Mouse (Mus musculus): ENCODE measurements around the gene H2-T24.

H2-T24 gene

GRCm38 (mm10) chr17:36001121-36001897 lies 19.1 kb downstream of the H2-T24 start:
- CTCF ChIA-PET: interaction anchor here in 1 of 4 experiments (0.7 to 1.1 kb wide), 3 partner anchors 15 to 113 kb away, joined by 3 to 4 read pairs (median 4); no protein-coding TSS in a partner anchor
- POLR2A ChIA-PET: interaction anchor here in 3 of 4 experiments (0.6 to 5.1 kb wide), 7 partner anchors 15 to 501 kb away, joined by 3 to 29 read pairs (median 6); partner anchors contain the start of gene H2-T24 (in 2 of the 3)

GRCm38 (mm10) chr17:36000349-36000748 lies 20.0 kb downstream of the H2-T24 start:
- ChIA-PET POLR2A (interaction anchor here in 2 of 4 experiments (0.7 to 1.9 kb wide), 5 partner anchors 20 to 85 kb away, joined by 3 to 8 read pairs (median 3); partner anchors contain the start of gene H2-T24 (in 2 of the 2)), CTCF (interaction anchor here in 2 of 4 experiments (0.7 to 1.1 kb wide), 4 partner anchors 12 to 110 kb away, joined by 3 to 7 read pairs (median 4); no protein-coding TSS in a partner anchor)

GRCm38 (mm10) chr17:35999356-35999755 lies 21.0 kb downstream of the H2-T24 start:
- CTCF ChIA-PET: interaction anchor here in 2 of 4 experiments (0.6 to 4.1 kb wide), 2 partner anchors 61 to 278 kb away, joined by 5 to 43 read pairs; no protein-coding TSS in a partner anchor
- POLR2A ChIA-PET: interaction anchor here in 1 of 4 experiments (3.3 kb wide), 1 partner anchor 61 kb away, joined by 15 read pairs; no protein-coding TSS in a partner anchor

- POLR2A ChIA-PET: interaction anchor here in 1 of 4 experiments (3.3 kb wide), 1 partner anchor 60 kb away, joined by 15 read pairs; no protein-coding TSS in a partner anchor
- CTCF ChIA-PET: interaction anchor here in 2 of 4 experiments (0.6 to 4.1 kb wide), 3 partner anchors 62 to 278 kb away, joined by 5 to 43 read pairs (median 15); no protein-coding TSS in a partner anchor
Observed at GRCm38 (mm10) chr17:35998545-35999305, 21.6 kb downstream of the H2-T24 start.

- CTCF ChIA-PET: interaction anchor here (0.6 to 4.1 kb wide), 27 partner anchors 23 to 1003 kb away, joined by 3 to 43 read pairs (median 4); partner anchors contain the start of genes H2-T23 (in 1 of the 4), H2-T24 (in 1 of the 4), Ier3 (in 1 of the 4) and Zfp57 (in 1 of the 4)
- POLR2A ChIA-PET: interaction anchor here in 3 of 4 experiments (0.6 to 3.3 kb wide), 14 partner anchors 11 to 250 kb away, joined by 3 to 15 read pairs (median 4); partner anchors contain the start of gene H2-T24 (in 1 of the 3)
Observed at GRCm38 (mm10) chr17:35997713-35998510, 22.4 kb downstream of the H2-T24 start.

GRCm38 (mm10) chr17:35996949-35997348 lies 23.4 kb downstream of the H2-T24 start:
- CTCF ChIA-PET: interaction anchor here (0.5 to 4.1 kb wide), 55 partner anchors 8 to 1031 kb away, joined by 3 to 43 read pairs (median 4); partner anchors contain the start of genes H2-T24 (in 2 of the 4), H2-T23 (in 1 of the 4), Ier3 (in 1 of the 4) and Mrps18b (in 1 of the 4)

GRCm38 (mm10) chr17:35994879-35995240 lies 25.5 kb downstream of the H2-T24 start:
- ChIA-PET CTCF (interaction anchor here (0.6 to 4.6 kb wide), 21 partner anchors 8 to 362 kb away, joined by 3 to 67 read pairs (median 7); partner anchors contain the start of genes Dhx16 (in 1 of the 4), Flot1 (in 1 of the 4), Gnl1 (in 1 of the 4) and H2-T24 (in 1 of the 4)), POLR2A (interaction anchor here (0.8 to 5.3 kb wide), 26 partner anchors 9 to 273 kb away, joined by 3 to 60 read pairs (median 5); partner anchors contain the start of genes Gnl1 (in 2 of the 4), Prr3 (in 2 of the 4), Abcf1 (in 1 of the 4) and H2-T24 (in 1 of the 4))

More at GRCm38 (mm10) chr17:35996949-35997348, 23.4 kb downstream of the H2-T24 start:
- POLR2A ChIA-PET: interaction anchor here in 3 of 4 experiments (0.6 to 3.3 kb wide), 18 partner anchors 17 to 790 kb away, joined by 3 to 15 read pairs (median 4); partner anchors contain the start of genes Gnl1 (in 1 of the 3), H2-T24 (in 1 of the 3), Prr3 (in 1 of the 3) and Trim39 (in 1 of the 3)

GRCm38 (mm10) chr17:35994175-35994878 lies 26.0 kb downstream of the H2-T24 start:
- ChIA-PET POLR2A (interaction anchor here (0.6 to 5.3 kb wide), 60 partner anchors 8 to 410 kb away, joined by 3 to 60 read pairs (median 4); partner anchors contain the start of genes Gnl1 (in 3 of the 4), Prr3 (in 3 of the 4), Abcf1 (in 2 of the 4) and Ier3 (in 2 of the 4)), CTCF (interaction anchor here (0.6 to 4.6 kb wide), 88 partner anchors 8 to 410 kb away, joined by 3 to 67 read pairs (median 4); partner anchors contain the start of genes Gnl1 (in 3 of the 4), Prr3 (in 3 of the 4), Flot1 (in 2 of the 4) and H2-T24 (in 2 of the 4))

GRCm38 (mm10) chr17:35993675-35994074 lies 26.7 kb downstream of the H2-T24 start:
- POLR2A ChIA-PET: interaction anchor here (0.6 to 5.3 kb wide), 58 partner anchors 9 to 1010 kb away, joined by 3 to 60 read pairs (median 4); partner anchors contain the start of genes Gnl1 (in 3 of the 4), Prr3 (in 3 of the 4), Abcf1 (in 2 of the 4) and Ier3 (in 2 of the 4)
- CTCF ChIA-PET: interaction anchor here (0.6 to 4.6 kb wide), 85 partner anchors 8 to 409 kb away, joined by 3 to 67 read pairs (median 4); partner anchors contain the start of genes Gnl1 (in 3 of the 4), Prr3 (in 3 of the 4), H2-T24 (in 2 of the 4) and Abcf1 (in 1 of the 4)

- ChIA-PET POLR2A (interaction anchor here (0.5 to 5.3 kb wide), 42 partner anchors 9 to 171 kb away, joined by 3 to 60 read pairs (median 5); partner anchors contain the start of genes Abcf1 (in 2 of the 4), Gnl1 (in 2 of the 4), Mrps18b (in 2 of the 4) and Ppp1r10 (in 2 of the 4)), CTCF (interaction anchor here (0.5 to 4.6 kb wide), 19 partner anchors 10 to 252 kb away, joined by 3 to 62 read pairs (median 4); partner anchors contain the start of genes Gnl1 (in 2 of the 4), Abcf1 (in 1 of the 4) and Prr3 (in 1 of the 4))
Observed at GRCm38 (mm10) chr17:35991781-35992180, 28.6 kb downstream of the H2-T24 start.

- POLR2A ChIA-PET: interaction anchor here (0.8 to 7.7 kb wide), 30 partner anchors 10 to 160 kb away, joined by 3 to 56 read pairs (median 5); partner anchors contain the start of genes Abcf1 (in 2 of the 4), Flot1 (in 2 of the 4), Mrps18b (in 2 of the 4) and Ppp1r10 (in 2 of the 4)
- CTCF ChIA-PET: interaction anchor here (0.6 to 6.1 kb wide), 15 partner anchors 10 to 1903 kb away, joined by 3 to 46 read pairs (median 4); no protein-coding TSS in a partner anchor
Observed at GRCm38 (mm10) chr17:35981776-35982175, 38.6 kb downstream of the H2-T24 start.

GRCm38 (mm10) chr17:35980363-35980754 lies 40.0 kb downstream of the H2-T24 start:
- CTCF ChIA-PET: interaction anchor here in 3 of 4 experiments (0.9 to 6.1 kb wide), 7 partner anchors 13 to 80 kb away, joined by 3 to 46 read pairs (median 4); partner anchors contain the start of gene Mrps18b (in 1 of the 3)
- POLR2A ChIA-PET: interaction anchor here (0.6 to 7.7 kb wide), 36 partner anchors 9 to 313 kb away, joined by 3 to 56 read pairs (median 5); partner anchors contain the start of genes Abcf1 (in 3 of the 4), Ier3 (in 2 of the 4), Mdc1 (in 2 of the 4) and Mrps18b (in 1 of the 4)

GRCm38 (mm10) chr17:35979401-35980362 lies 40.7 kb downstream of the H2-T24 start, which contains the start of the genes Gnl1 and Prr3:
Gene Gnl1 (plus strand): TSS chr17:35979851.
Gene Prr3 (minus strand): TSS chr17:35980236.
- ChIA-PET CTCF (interaction anchor here in 3 of 4 experiments (0.9 to 6.1 kb wide), 8 partner anchors 12 to 81 kb away, joined by 3 to 46 read pairs (median 4); partner anchors contain the start of gene Mrps18b (in 1 of the 3)), POLR2A (interaction anchor here (0.6 to 7.7 kb wide), 45 partner anchors 8 to 312 kb away, joined by 3 to 56 read pairs (median 4); partner anchors contain the start of genes Abcf1 (in 3 of the 4), Ier3 (in 2 of the 4), Mdc1 (in 2 of the 4) and Mrps18b (in 1 of the 4))
